Mouse (Mus musculus) v-Abl transformed pro-B cells (cell line): ENCODE data around the gene Mpp2.

Experiments
- in situ Hi-C, 2 experiments: fragments of 400-800 bp; cut with MboI; formaldehyde crosslinking; loops; one replicate each; pipeline ENCODE4 v1.15.1; 2025; ENCODE audit not compliant: unreplicated experiment in 2 of 2

Mpp2 gene

GRCm38 (mm10) chr11:102019736-102020135, 68.6 kb downstream of the Mpp2 start:
- in situ Hi-C loops, result no loop called here

GRCm38 (mm10) chr11:102016136-102016535, 72.2 kb downstream of the Mpp2 start:
- in situ Hi-C loops, result no loop called here

GRCm38 (mm10) chr11:102015472-102015871, 72.8 kb downstream of the Mpp2 start:
- in situ Hi-C loops, result no loop called here

GRCm38 (mm10) chr11:102013201-102013600, 75.1 kb downstream of the Mpp2 start:
- in situ Hi-C loops, result no loop called here

GRCm38 (mm10) chr11:102011510-102011909, 76.8 kb downstream of the Mpp2 start:
- in situ Hi-C loops, result no loop called here

GRCm38 (mm10) chr11:102010140-102010539, 78.2 kb downstream of the Mpp2 start:
- in situ Hi-C loops, result no loop called here

GRCm38 (mm10) chr11:102008954-102009637, 79.2 kb downstream of the Mpp2 start:
- in situ Hi-C loops, result no loop called here

GRCm38 (mm10) chr11:102008372-102008771, 79.9 kb downstream of the Mpp2 start:
- in situ Hi-C loops, result no loop called here
